Mouse (Mus musculus) testis, adult 2 months (tissue): Measurements from ENCODE around the gene Calml3.

Experiments used
- CTCF ChIP-seq: fragments of 200-500 bp; IDR thresholded peaks from 2 replicates; pipeline ENCODE4 v1.5.1; 2012; ENCODE audit warnings: low read depth, mild to moderate bottlenecking, inconsistent platforms, low read length, moderate library complexity; ENCODE audit not compliant: control insufficient read depth, insufficient read depth, insufficient replicate concordance
- POLR2A ChIP-seq: fragments of 200-500 bp; IDR thresholded peaks from 2 replicates; pipeline ENCODE4 v1.6.1; 2012; ENCODE audit warnings: low read depth, mild to moderate bottlenecking, inconsistent platforms, low read length, moderate library complexity; ENCODE audit not compliant: control insufficient read depth

GRCm38 (mm10) chr13:3832450-3832849, 28.3 kb upstream of the Calml3 start:
- no peak for TF ChIP-seq POLR2A
- no peak for TF ChIP-seq CTCF
